ENCODE assay signal across 12 mouse cellular contexts in genomic region chr1:183660541-183660940, GRCm38 (mm10).
"Had no signal": no experiment of that assay in that cellular context is flagged by ENCODE, and none has a peak within 500 bp of the region (broad histone marks: within the 10 kb centered on the region; RNA-seq: fewer than 3 reads in every experiment).

No protein-coding gene starts in this region.

- DNase-seq: left cerebral cortex, postnatal 4 days; liver; liver, embryonic 13.5 days; liver, postnatal 0 days; lung, adult 18-20 months; lung, adult 2 months; lung, embryonic 14.5 days; lung, postnatal 10 days; lung, postnatal 14 days; lung, postnatal 36 days; lung, postnatal 4 days; midbrain, embryonic 14.5 days had no signal
